Mouse (Mus musculus) liver, embryonic 14.5 days (tissue): Measurements from ENCODE around the gene Matn3. TPM values are rescaled to one million over a fixed set of nuclear protein-coding genes. Genes with fewer than 3 reads are reported as not detected.

Source experiments
- ATAC-seq: fragments of 200-750 bp; cut with Nextera tagmentation; 2 replicates; pipeline ENCODE4 v1.8.0; 2017; ENCODE audit warnings: moderate number of reproducible peaks, mild to moderate bottlenecking, moderate library complexity; ENCODE audit not compliant: insufficient read depth
- DNase-seq, 3 experiments: peaks; one replicate each; pipeline ENCODE4 v3.0.0-alpha.2; 2012 to 2013; ENCODE audit warnings: low read depth in 3 of 3, low spot score in 3 of 3
- H3K27ac ChIP-seq: fragments of 300-500 bp; sonication (generic); 2 replicates; pipeline ENCODE4 v1.5.1; 2014; ENCODE audit warnings: moderate library complexity, mild to moderate bottlenecking, control low read depth, inconsistent platforms
- H3K27me3 ChIP-seq: fragments of 300-500 bp; sonication (generic); 2 replicates; pipeline ENCODE4 v1.6.1; 2014; ENCODE audit warnings: mild to moderate bottlenecking, low read length, moderate library complexity; ENCODE audit not compliant: control insufficient read depth, insufficient read depth
- H3K36me3 ChIP-seq: fragments of 300-500 bp; sonication (generic); replicated peaks from 2 replicates; pipeline ENCODE4 v1.6.1; 2014; ENCODE audit warnings: low read depth; ENCODE audit not compliant: control insufficient read depth, insufficient read depth
- H3K4me1 ChIP-seq, 2 experiments: fragments of 200-500 bp in 1 of 2; fragments of 300-500 bp in 1 of 2; sonication (generic) in 1 of 2; replicated peaks; 2 replicates each; pipeline ENCODE4 v1.6.1; 2012 to 2014; ENCODE audit warnings: antibody characterized with exemption in 1 of 2, inconsistent platforms in 1 of 2, low read length in 1 of 2; ENCODE audit not compliant: control insufficient read depth in 2 of 2, insufficient read depth in 2 of 2
- H3K4me2 ChIP-seq: fragments of 300-500 bp; sonication (generic); 2 replicates; pipeline ENCODE4 v1.6.1; 2014; ENCODE audit warnings: low read depth, mild to moderate bottlenecking, control low read depth, moderate library complexity
- H3K4me3 ChIP-seq, 2 experiments: fragments of 200-500 bp in 1 of 2; fragments of 300-500 bp in 1 of 2; sonication (generic) in 1 of 2; 2 replicates each; pipeline ENCODE4 v1.5.1; 2012 to 2014; ENCODE audit warnings: low read depth in 2 of 2, low read length in 2 of 2, mild to moderate bottlenecking in 2 of 2, control low read depth in 1 of 2, inconsistent platforms in 1 of 2, moderate library complexity in 1 of 2; ENCODE audit not compliant: insufficient read depth in 1 of 2
- H3K9ac ChIP-seq: fragments of 300-500 bp; sonication (generic); replicated peaks from 2 replicates; pipeline ENCODE4 v1.6.1; 2014; ENCODE audit warnings: mild to moderate bottlenecking, control low read depth, moderate library complexity
- H3K9me3 ChIP-seq: fragments of 300-500 bp; sonication (generic); 2 replicates; pipeline ENCODE4 v1.6.1; 2016; ENCODE audit warnings: low read length, mixed read lengths; ENCODE audit not compliant: control insufficient read depth
- CTCF ChIP-seq: IDR thresholded peaks from 2 replicates; pipeline ENCODE4 v1.5.1; 2016; ENCODE audit warnings: antibody characterized with exemption, low read depth, control low read depth
- EP300 ChIP-seq: IDR thresholded peaks from 2 replicates; pipeline ENCODE4 v1.6.1; 2016; ENCODE audit warnings: antibody characterized with exemption, low read depth
- WGBS: fragments of 180-500 bp; shearing (Covaris S2); extraction: QIAGEN DNeasy Blood & Tissue Kit; methylation state at CpG from one replicate; pipeline ENCODE4 v1.1.7; 2014; ENCODE audit not compliant: insufficient replicate concordance; 5-methylcytosine and 5-hydroxymethylcytosine counted together
- polyA plus RNA-seq, 2 experiments: library from polyadenylated mRNA; depleted of rRNA in 1 of 2; stranded (reverse) in 1 of 2; unstranded in 1 of 2; fragments of >200 nt; fragmentation: Nextera tagmentation in 1 of 2; extraction: Ambion mirVana in 1 of 2; gene quantifications; 2 replicates each; pipeline versions ENCODE4 v1.2.1 to v1.2.3; 2012 to 2014

Gene Matn3
- polyA plus RNA-seq, 2 experiments, result 0.03 to 0.07 TPM

DNA sequence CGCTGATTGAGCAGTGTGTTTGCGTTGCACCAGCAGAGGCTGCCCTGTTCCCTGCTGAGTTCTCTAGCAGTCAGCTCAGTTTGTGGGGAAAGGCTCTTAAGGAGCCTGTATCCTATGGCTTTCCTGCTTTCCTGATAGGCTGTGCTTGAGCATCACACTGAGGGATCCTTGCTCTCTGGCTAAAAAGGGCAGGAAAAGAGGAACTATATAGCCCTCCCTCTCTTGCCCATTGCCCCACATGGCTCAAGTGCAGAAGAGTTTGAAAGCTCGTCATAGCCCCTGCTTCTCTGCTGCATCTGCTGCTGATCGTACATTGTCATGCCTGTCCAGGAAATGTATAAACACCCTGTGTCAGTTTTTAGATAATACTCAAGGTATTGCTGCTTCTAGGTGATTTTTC, 59.4 kb downstream of the Matn3 start:
- Histone ChIP-seq H3K4me2 (no peak overlapping the region), H3K4me3 (no peak overlapping the region), H3K27ac (no peak overlapping the region), H3K9me3 (no peaks in the 10 kb centered on the region), H3K4me1 (no peaks in the 10 kb centered on the region), H3K9ac (no peak overlapping the region), H3K27me3 (no peaks in the 10 kb centered on the region), H3K36me3 (no peaks in the 10 kb centered on the region)
- ATAC-seq (no peak), DNase-seq (no peak)
- 30% methylated on average over 4 of the region's 4 CpGs for WGBS
- TF ChIP-seq CTCF (no peak), EP300 (no peak)

DNA sequence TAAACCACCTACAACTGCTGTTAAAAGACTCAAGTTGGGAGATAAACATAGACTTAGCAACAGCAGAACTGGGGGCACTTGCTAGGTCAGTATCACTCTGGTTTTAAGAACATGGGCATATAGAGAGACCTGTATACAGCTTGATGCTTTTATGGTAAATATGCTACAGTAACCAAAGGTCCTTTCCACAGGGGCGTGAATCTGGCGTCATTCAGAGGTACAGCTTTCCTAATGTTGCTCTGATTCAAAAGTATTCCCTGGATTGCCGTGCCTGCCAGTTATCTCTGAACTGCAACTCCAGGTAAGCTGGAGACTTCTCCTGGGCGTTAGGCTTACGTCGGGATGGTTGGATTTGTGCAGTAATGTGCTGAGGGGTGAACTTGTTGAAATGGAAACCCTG, 60.1 kb downstream of the Matn3 start:
- no peak overlapping the region for H3K9ac ChIP-seq
- H3K4me1 ChIP-seq, result no peaks in the 10 kb centered on the region
- no peak overlapping the region for H3K4me3 ChIP-seq
- no peak overlapping the region for H3K4me2 ChIP-seq
- no peaks in the 10 kb centered on the region for H3K9me3 ChIP-seq
- H3K36me3 ChIP-seq, result no peaks in the 10 kb centered on the region
- TF ChIP-seq EP300 (no peak), CTCF (no peak)
- no peak for ATAC-seq
- H3K27ac ChIP-seq, result no peak overlapping the region
- WGBS, result 78% methylated on average over 6 of the region's 6 CpGs
- H3K27me3 ChIP-seq, result no peaks in the 10 kb centered on the region
- DNase-seq, result no peak

DNA sequence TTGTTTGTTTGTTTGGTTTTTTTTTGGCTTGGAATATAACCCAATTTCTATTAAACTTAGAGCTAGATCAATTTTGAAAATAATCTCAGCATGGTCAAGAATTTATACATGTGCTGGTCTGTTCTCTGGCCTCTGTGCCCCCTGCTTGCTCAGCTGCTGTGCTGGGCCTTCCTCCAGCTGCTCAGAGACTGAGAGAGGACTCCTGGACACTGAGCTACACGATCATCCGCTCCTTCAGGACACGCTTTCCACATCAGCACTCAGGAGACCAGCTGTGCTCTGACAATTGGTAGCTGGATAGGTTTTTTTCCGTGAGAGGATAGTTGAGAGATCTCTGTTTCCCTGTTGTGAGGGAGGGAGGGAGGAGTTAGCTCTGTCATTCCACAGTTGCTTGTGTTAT, 62.6 kb downstream of the Matn3 start:
- no peak overlapping the region for H3K9ac ChIP-seq
- WGBS, result 58% methylated on average over 4 of the region's 4 CpGs
- H3K27ac ChIP-seq, result no peak overlapping the region
- no peaks in the 10 kb centered on the region for H3K36me3 ChIP-seq
- H3K9me3 ChIP-seq, result no peaks in the 10 kb centered on the region
- DNase-seq, result no peak
- H3K4me3 ChIP-seq, result no peak overlapping the region
- no peak overlapping the region for H3K4me2 ChIP-seq
- H3K4me1 ChIP-seq, result no peaks in the 10 kb centered on the region
- ATAC-seq, result no peak
- TF ChIP-seq CTCF, result no peak
- TF ChIP-seq EP300, result no peak
- H3K27me3 ChIP-seq, result no peaks in the 10 kb centered on the region

DNA sequence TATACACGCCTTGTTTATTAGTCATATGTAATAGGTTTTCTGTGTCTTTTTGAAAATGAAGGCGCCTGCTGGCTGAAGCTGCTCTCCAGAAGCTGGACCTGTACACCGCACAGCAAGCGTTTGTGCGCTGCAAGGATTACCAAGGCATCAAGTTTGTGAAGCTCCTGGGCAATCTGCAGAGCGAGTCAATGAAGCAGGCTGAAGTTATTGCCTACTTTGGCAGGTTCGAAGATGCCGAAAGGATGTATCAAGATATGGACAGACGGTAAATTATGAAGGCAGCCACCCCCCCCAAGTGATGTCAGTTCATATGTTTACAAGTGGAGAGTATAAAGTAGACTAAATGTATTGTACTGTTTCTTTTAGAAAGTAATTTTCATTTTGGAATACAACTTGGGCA, 68.6 kb downstream of the Matn3 start:
- no peak for DNase-seq
- no peak for TF ChIP-seq CTCF
- H3K4me1 ChIP-seq, result no peaks in the 10 kb centered on the region

DNA sequence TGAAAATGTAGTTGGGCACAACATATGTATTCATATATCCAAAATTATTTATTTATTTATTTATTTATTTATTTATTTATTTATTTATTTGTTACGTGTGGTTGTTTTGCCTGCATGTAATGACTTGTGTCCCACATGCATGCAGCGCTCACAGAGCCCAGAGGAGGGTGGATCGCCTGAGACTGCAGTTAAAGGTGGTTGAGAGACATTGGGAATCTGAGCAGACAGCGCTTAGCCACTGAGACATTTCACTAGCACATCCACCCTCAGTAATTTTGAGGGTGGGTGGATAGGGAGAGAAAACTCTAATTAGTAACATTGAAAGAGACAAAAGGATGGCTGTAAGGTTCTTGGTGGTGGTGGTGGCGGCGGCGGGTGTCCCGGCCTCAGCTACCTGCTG, 72.7 kb downstream of the Matn3 start:
- WGBS, result 79% methylated on average over 8 of the region's 8 CpGs
- H3K4me1 ChIP-seq, result no peaks in the 10 kb centered on the region
- no peaks in the 10 kb centered on the region for H3K36me3 ChIP-seq
- no peak for ATAC-seq
- no peak overlapping the region for H3K9ac ChIP-seq
- no peak overlapping the region for H3K4me3 ChIP-seq
- no peaks in the 10 kb centered on the region for H3K27me3 ChIP-seq
- H3K9me3 ChIP-seq, result no peaks in the 10 kb centered on the region
- TF ChIP-seq CTCF (no peak), EP300 (no peak)
- H3K27ac ChIP-seq, result no peak overlapping the region
- DNase-seq, result no peak
- H3K4me2 ChIP-seq, result no peak overlapping the region

More for the DNA sequence above, 68.6 kb downstream of the Matn3 start:
- H3K27me3 ChIP-seq, result no peaks in the 10 kb centered on the region
- no peak overlapping the region for H3K9ac ChIP-seq
- no peak overlapping the region for H3K27ac ChIP-seq
- WGBS, result 74% methylated on average over 9 of the region's 9 CpGs
- no peak overlapping the region for H3K4me3 ChIP-seq
- H3K4me2 ChIP-seq, result no peak overlapping the region
- H3K9me3 ChIP-seq, result no peaks in the 10 kb centered on the region
- no peaks in the 10 kb centered on the region for H3K36me3 ChIP-seq
- no peak for ATAC-seq
